Mouse (Mus musculus) CH12.LX (cell line): Measurements from ENCODE around the gene Neil1.

ENCODE experiments used
- TCF12 ChIP-seq: IDR thresholded peaks from 2 replicates; pipeline ENCODE4 v1.6.1; 2014; ENCODE audit warnings: low read depth, mild to moderate bottlenecking, inconsistent platforms, low read length, improper control_type of control experiment
- USF1 ChIP-seq: IDR thresholded peaks from 2 replicates; pipeline ENCODE4 v1.6.1; 2014; ENCODE audit warnings: low read depth, mild to moderate bottlenecking, inconsistent platforms, low read length, improper control_type of control experiment

DNA sequence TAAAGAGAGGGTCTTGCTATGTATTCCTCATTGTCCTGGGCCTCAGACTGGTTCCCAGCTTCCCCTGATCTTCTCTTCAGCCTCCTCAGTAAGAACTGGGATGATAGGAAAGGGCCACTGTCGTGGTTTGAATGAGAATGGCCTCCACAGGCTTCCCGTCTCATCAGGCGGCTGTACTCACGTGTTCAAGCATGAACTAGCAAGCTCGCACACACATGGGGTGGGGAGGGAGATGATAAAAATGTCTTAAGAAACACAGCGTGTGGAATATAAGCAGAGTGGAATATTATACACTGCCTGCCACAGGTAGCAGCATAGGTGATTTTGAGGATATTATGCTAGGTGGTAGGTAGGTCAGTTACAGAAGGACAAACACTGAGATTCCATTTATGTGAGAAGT is 916 bp upstream of the Neil1 start:
- TF ChIP-seq TCF12 (no peak), USF1 (no peak)
